Mouse (Mus musculus) cortical plate, adult 2 months (tissue): Measurements from ENCODE around the gene Tmem268. TPM values are rescaled to one million over a fixed set of nuclear protein-coding genes. Genes with fewer than 3 reads are reported as not detected.
A peak's percentile ranks its signal among the peaks of the same experiment; 100 is the strongest.

Experiments used
- H3K27ac ChIP-seq: fragments of 200-500 bp; 2 replicates; pipeline ENCODE4 v1.5.1; 2012; ENCODE audit warnings: low read length, control low read depth, inconsistent platforms; ENCODE audit not compliant: insufficient read depth
- H3K4me1 ChIP-seq: fragments of 200-500 bp; 2 replicates; pipeline ENCODE4 v1.6.1; 2011; ENCODE audit warnings: low read length; ENCODE audit not compliant: control insufficient read depth, insufficient read depth
- H3K4me3 ChIP-seq: fragments of 200-500 bp; 2 replicates; pipeline ENCODE4 v1.5.1; 2011; ENCODE audit warnings: mild to moderate bottlenecking, low read length, control low read depth; ENCODE audit not compliant: insufficient read depth
- CTCF ChIP-seq: fragments of 200-500 bp; IDR thresholded peaks from 2 replicates; pipeline ENCODE4 v1.5.1; 2011; ENCODE audit warnings: mild to moderate bottlenecking, control low read depth, low read length; ENCODE audit not compliant: insufficient read depth; ENCODE audit errors: extremely low read depth
- POLR2A ChIP-seq: fragments of 200-500 bp; IDR thresholded peaks from 2 replicates; pipeline ENCODE4 v1.6.1; 2011; ENCODE audit warnings: mild to moderate bottlenecking, low read length, control low read depth; ENCODE audit not compliant: insufficient read depth; ENCODE audit errors: extremely low read depth
- polyA plus RNA-seq: library from polyadenylated mRNA; depleted of rRNA; stranded (reverse); fragments of >200 nt; gene quantifications from 2 replicates; pipeline ENCODE4 v1.2.3, GENCODE M21; 2012; rRNA removed

The Tmem268 gene
- polyA plus RNA-seq, 1 experiment = 11.4 TPM

DNA sequence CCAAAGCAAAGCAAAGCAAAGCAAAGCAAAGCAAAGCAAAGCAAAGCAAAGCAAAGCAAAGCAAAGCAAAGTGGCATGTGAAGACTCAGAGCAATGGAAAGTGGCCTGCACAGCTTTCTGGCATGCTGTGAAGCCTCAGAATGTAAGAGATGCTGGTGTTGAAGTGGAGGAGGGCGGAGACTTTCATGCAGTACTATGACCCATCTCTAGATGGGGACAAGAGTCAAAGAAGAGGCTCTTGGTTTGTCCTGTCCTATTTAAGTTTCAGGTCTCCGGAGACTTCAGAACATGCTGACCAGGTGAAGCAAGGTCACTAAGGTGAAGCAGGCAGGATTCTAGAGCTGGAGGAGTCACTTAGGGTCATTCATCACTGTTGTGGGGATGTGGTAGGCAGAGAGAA lies 63.3 kb downstream of the Tmem268 start:
- no peak for TF ChIP-seq POLR2A
- no peak overlapping the region for H3K4me3 ChIP-seq
- H3K4me1 ChIP-seq = no peaks in the 10 kb centered on the region
- H3K27ac ChIP-seq = no peak overlapping the region

DNA sequence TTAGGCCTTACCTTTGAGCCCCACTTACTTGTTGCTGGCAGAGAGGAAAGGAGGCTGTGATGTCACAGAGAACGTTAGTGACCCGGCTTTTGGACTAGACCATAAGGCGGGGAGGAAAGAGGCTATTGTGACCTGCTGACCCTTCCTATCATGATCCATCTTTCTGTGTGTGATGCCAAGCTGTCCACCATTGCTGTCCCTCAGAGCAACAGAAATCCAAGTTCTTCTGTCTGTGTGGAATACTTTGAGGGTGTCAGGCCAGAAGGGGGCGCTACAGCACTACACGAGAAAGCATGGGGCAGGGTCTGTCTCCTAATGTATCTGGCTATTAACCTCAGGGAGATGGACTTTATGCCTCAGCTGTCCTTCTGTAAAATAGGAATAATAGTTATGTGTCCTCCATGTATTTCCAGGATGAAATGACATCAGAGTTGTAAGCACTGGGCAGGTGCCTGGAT lies 63.8 kb downstream of the Tmem268 start, which contains the start of gene Tex48:
Gene Tex48 (minus strand): TSS at position 51 of the 458 bp plus-strand sequence.
- TF ChIP-seq POLR2A = no peak
- peak; percentile 31; the same call in 1 of the 2 replicates for TF ChIP-seq CTCF
- Histone ChIP-seq H3K4me3 (no peak within 1 kb of the TSS), H3K4me1 (no peaks in the 10 kb centered on the region)

DNA sequence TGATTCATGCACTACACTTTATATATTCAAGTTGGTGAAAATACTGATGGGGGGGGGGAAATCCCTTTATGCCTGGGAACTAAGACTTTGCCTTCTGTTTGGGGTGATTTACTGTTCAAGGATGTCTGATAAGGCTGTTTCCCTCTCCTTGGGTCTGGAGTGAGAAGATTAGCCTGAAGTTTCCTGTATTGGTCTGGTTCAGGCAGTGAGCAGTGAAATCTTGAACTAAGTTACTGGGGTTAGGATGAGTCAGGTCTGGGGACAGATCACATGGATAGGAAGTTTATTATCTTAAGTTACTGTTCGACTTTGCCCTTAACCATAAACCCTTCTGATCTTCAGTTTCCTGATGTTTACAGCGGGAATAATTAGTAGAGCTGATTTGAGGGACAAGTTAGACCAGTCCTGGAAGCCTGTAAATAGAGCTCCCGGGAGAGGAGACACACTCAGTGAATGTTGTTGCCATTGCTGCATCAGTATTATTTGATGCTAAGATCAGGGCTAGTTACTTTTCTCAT lies 67.0 kb downstream of the Tmem268 start:
- Histone ChIP-seq H3K27ac (no peak overlapping the region), H3K4me1 (no peaks in the 10 kb centered on the region), H3K4me3 (no peak overlapping the region)
- TF ChIP-seq POLR2A (no peak), CTCF (no peak)

More for the DNA sequence above, 63.8 kb downstream of the Tmem268 start, which contains the start of gene Tex48:
- H3K27ac ChIP-seq = no peak within 1 kb of the TSS

DNA sequence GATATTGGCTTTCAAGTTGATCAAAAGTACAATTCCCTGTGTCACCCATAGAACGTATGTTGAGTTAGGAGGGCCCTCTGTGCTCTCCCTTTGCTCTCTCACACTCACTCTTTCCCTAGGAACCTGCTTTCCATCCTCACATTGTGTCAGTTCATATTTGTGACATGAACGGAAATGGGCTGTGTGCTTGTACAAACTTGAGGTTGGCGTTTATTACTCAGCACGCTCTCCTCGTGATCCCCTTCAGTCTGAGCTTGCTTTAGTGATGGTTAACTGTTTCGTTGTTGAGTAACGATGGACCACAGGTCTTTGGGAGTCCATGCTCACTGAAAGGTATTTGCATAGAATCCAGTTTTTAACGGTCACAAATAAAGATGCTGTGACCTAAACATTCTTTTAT lies 68.5 kb downstream of the Tmem268 start:
- H3K4me3 ChIP-seq = no peak overlapping the region
- TF ChIP-seq POLR2A = no peak
- TF ChIP-seq CTCF = no peak
- H3K4me1 ChIP-seq = no peaks in the 10 kb centered on the region
- no peak overlapping the region for H3K27ac ChIP-seq

DNA sequence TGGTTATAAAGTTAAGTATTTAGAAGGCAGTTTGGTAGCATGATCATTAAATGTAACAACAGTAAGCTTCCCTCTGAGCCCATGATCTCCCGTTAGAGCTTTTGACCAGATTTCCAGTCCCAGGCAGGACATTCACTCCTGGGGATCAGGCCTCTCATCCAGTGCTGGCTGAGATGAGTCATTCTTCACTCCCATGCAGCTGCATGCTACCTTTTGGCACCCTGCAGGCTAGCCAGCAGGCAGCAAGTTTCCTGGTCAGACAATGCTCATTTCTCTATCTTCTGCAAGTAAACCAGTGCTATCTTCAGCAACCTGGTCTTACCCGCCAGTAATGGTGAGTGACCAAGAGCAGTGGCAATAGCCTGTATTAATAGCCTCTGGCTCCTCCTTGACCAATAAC lies 74.6 kb downstream of the Tmem268 start:
- Histone ChIP-seq H3K4me3 (no peak overlapping the region), H3K27ac (no peak overlapping the region), H3K4me1 (no peaks in the 10 kb centered on the region)
- TF ChIP-seq CTCF (no peak), POLR2A (no peak)

Other genes starting within 250 kb of the Tmem268 start
- not detected in 2 replicates for gene Orm1, start 214.2 kb upstream of the Tmem268 start, polyA plus RNA-seq
- gene Orm3, start 202.6 kb upstream of the Tmem268 start, polyA plus RNA-seq = not detected in 2 replicates
- gene Orm2, start 196.3 kb upstream of the Tmem268 start, polyA plus RNA-seq = not detected in 2 replicates
- 1.8 and 2.0 TPM in 2 replicates for gene Akna, start 155.4 kb upstream of the Tmem268 start, polyA plus RNA-seq
- 56.2 and 57.5 TPM in 2 replicates for gene Whrn, start 62.8 kb upstream of the Tmem268 start, polyA plus RNA-seq
- gene Atp6v1g1, start 14.0 kb upstream of the Tmem268 start, polyA plus RNA-seq = 123 and 124 TPM in 2 replicates
- gene Gm11213, start 46.5 kb downstream of the Tmem268 start, polyA plus RNA-seq = not detected in 2 replicates
- not detected in 2 replicates for gene Tex48, start 63.6 kb downstream of the Tmem268 start, polyA plus RNA-seq
- not detected in 2 replicates for gene Gm11214, start 104.6 kb downstream of the Tmem268 start, polyA plus RNA-seq
- gene Tnfsf15, start 186.3 kb downstream of the Tmem268 start, polyA plus RNA-seq = not detected in 2 replicates